Mouse (Mus musculus) embryonic facial prominence, embryonic 15.5 days (tissue): Measurements from ENCODE around the gene Zdhhc7. TPM values are rescaled to one million over a fixed set of nuclear protein-coding genes. Genes with fewer than 3 reads are reported as not detected.

Experiments
- ATAC-seq: fragments of 200-750 bp; cut with Nextera tagmentation; 2 replicates; pipeline ENCODE4 v1.8.0; 2017; ENCODE audit warnings: low read depth, moderate TSS enrichment; ENCODE audit not compliant: insufficient number of reproducible peaks, low FRiP score, low TSS enrichment
- H3K27ac ChIP-seq: fragments of 300-500 bp; sonication (generic); replicated peaks from 2 replicates; pipeline ENCODE4 v1.5.1; 2015; ENCODE audit warnings: mild to moderate bottlenecking, inconsistent platforms
- H3K27me3 ChIP-seq: fragments of 300-500 bp; sonication (generic); 2 replicates; pipeline ENCODE4 v1.6.1; 2015; ENCODE audit warnings: inconsistent platforms
- H3K36me3 ChIP-seq: fragments of 300-500 bp; sonication (generic); 2 replicates; pipeline ENCODE4 v1.6.1; 2015; ENCODE audit warnings: mild to moderate bottlenecking, inconsistent platforms
- H3K4me1 ChIP-seq: fragments of 300-500 bp; sonication (generic); 2 replicates; pipeline ENCODE4 v1.6.1; 2015; ENCODE audit warnings: inconsistent platforms
- H3K4me2 ChIP-seq: fragments of 300-500 bp; sonication (generic); replicated peaks from 2 replicates; pipeline ENCODE4 v1.6.1; 2015; ENCODE audit warnings: mild to moderate bottlenecking, inconsistent platforms
- H3K4me3 ChIP-seq: fragments of 300-500 bp; sonication (generic); replicated peaks from 2 replicates; pipeline ENCODE4 v1.5.1; 2015; ENCODE audit warnings: mild to moderate bottlenecking, inconsistent platforms
- H3K9ac ChIP-seq: fragments of 300-500 bp; sonication (generic); 2 replicates; pipeline ENCODE4 v1.6.1; 2015; ENCODE audit warnings: inconsistent platforms
- H3K9me3 ChIP-seq: fragments of 300-500 bp; sonication (generic); replicated peaks from 2 replicates; pipeline ENCODE4 v1.6.1; 2016; ENCODE audit warnings: inconsistent platforms
- WGBS: fragments of 180-500 bp; shearing (Covaris S2); methylation state at CpG from one replicate; pipeline ENCODE4 v1.1.7; 2015; 5-methylcytosine and 5-hydroxymethylcytosine counted together
- polyA plus RNA-seq: library from polyadenylated mRNA; unstranded; fragments of >200 nt; fragmentation: Nextera tagmentation; extraction: Ambion mirVana; gene quantifications from 2 replicates; pipeline ENCODE4 v1.2.1, GENCODE M21; 2015

Zdhhc7 gene
- polyA plus RNA-seq, 1 experiment from 2014 or later = 31.3 TPM

GRCm38 (mm10) chr8:120113758-120114255 lies 12.5 kb upstream of the Zdhhc7 start, which contains the start of gene 6430548M08Rik:
6430548M08Rik (plus strand) TSS chr8:120114152.
- WGBS = under 1% methylated on average over 60 of the region's 61 CpGs

GRCm38 (mm10) chr8:120113306-120113705 lies 12.0 kb upstream of the Zdhhc7 start:
- WGBS = 2% methylated on average over 10 of the region's 10 CpGs
- Histone ChIP-seq H3K9ac (peak overlapping the region; percentile 18; the same call in 1 of the 2 replicates), H3K4me2 (peak overlapping the region; percentile 98), H3K4me3 (peak overlapping the region; percentile 71), H3K4me1 (peaks cover 18% of the 10 kb centered on the region), H3K9me3 (no peaks in the 10 kb centered on the region), H3K27ac (peak overlapping the region; percentile 78), H3K27me3 (peaks cover 25% of the 10 kb centered on the region), H3K36me3 (no peaks in the 10 kb centered on the region)
- ATAC-seq = peak; percentile 11; the same call in 1 of the 2 replicates

More at GRCm38 (mm10) chr8:120113758-120114255, 12.5 kb upstream of the Zdhhc7 start, which contains the start of gene 6430548M08Rik:
- no peaks in the 10 kb centered on the region for H3K36me3 ChIP-seq
- H3K9me3 ChIP-seq = no peaks in the 10 kb centered on the region
- H3K27ac ChIP-seq = peak within 1 kb of the TSS; percentile 78
- H3K27me3 ChIP-seq = peaks cover 25% of the 10 kb centered on the region
- ATAC-seq = peak; percentile 97
- peak within 1 kb of the TSS; percentile 68 for H3K9ac ChIP-seq
- peak within 1 kb of the TSS; percentile 71 for H3K4me3 ChIP-seq
- H3K4me1 ChIP-seq = peaks cover 18% of the 10 kb centered on the region
- H3K4me2 ChIP-seq = peak within 1 kb of the TSS; percentile 98

- no peak overlapping the region for H3K4me2 ChIP-seq
Observed at GRCm38 (mm10) chr8:120112535-120112934, 11.3 kb upstream of the Zdhhc7 start.

GRCm38 (mm10) chr8:120111382-120111781 lies 10.1 kb upstream of the Zdhhc7 start:
- Histone ChIP-seq H3K27ac (no peak overlapping the region), H3K27me3 (peaks cover 23% of the 10 kb centered on the region), H3K9me3 (no peaks in the 10 kb centered on the region), H3K4me1 (peaks cover 18% of the 10 kb centered on the region), H3K36me3 (no peaks in the 10 kb centered on the region), H3K9ac (no peak overlapping the region), H3K4me3 (no peak overlapping the region), H3K4me2 (no peak overlapping the region)
- 67% methylated on average over 4 of the region's 4 CpGs for WGBS
- no peak for ATAC-seq

More at GRCm38 (mm10) chr8:120112535-120112934, 11.3 kb upstream of the Zdhhc7 start:
- Histone ChIP-seq H3K27me3 (peaks cover 25% of the 10 kb centered on the region), H3K9ac (no peak overlapping the region), H3K27ac (0 out of 2 replicates have a peak overlapping the region, but pooled peaks have one; percentile 39), H3K4me1 (peaks cover 18% of the 10 kb centered on the region), H3K36me3 (no peaks in the 10 kb centered on the region), H3K9me3 (no peaks in the 10 kb centered on the region), H3K4me3 (no peak overlapping the region)
- WGBS = 80% methylated on average over 5 of the region's 5 CpGs
- ATAC-seq = no peak

GRCm38 (mm10) chr8:120110966-120111365 lies 9.7 kb upstream of the Zdhhc7 start:
- no peak for ATAC-seq
- WGBS = 82% methylated on average over 4 of the region's 4 CpGs

GRCm38 (mm10) chr8:120109149-120109548 lies 7.9 kb upstream of the Zdhhc7 start:
- Histone ChIP-seq H3K4me1 (peaks cover 10% of the 10 kb centered on the region), H3K27ac (peak overlapping the region; percentile 25; the same call in 1 of the 2 replicates), H3K27me3 (peaks cover 1% of the 10 kb centered on the region), H3K4me2 (no peak overlapping the region), H3K36me3 (no peaks in the 10 kb centered on the region), H3K9me3 (no peaks in the 10 kb centered on the region), H3K9ac (no peak overlapping the region), H3K4me3 (no peak overlapping the region)
- ATAC-seq = no peak
- 56% methylated on average over 3 of the region's 3 CpGs for WGBS

More at GRCm38 (mm10) chr8:120110966-120111365, 9.7 kb upstream of the Zdhhc7 start:
- no peak overlapping the region for H3K27ac ChIP-seq
- H3K4me3 ChIP-seq = no peak overlapping the region
- no peak overlapping the region for H3K9ac ChIP-seq
- peaks cover 18% of the 10 kb centered on the region for H3K4me1 ChIP-seq
- H3K27me3 ChIP-seq = peaks cover 19% of the 10 kb centered on the region
- H3K9me3 ChIP-seq = no peaks in the 10 kb centered on the region
- H3K36me3 ChIP-seq = no peaks in the 10 kb centered on the region
- H3K4me2 ChIP-seq = no peak overlapping the region

- Histone ChIP-seq H3K4me2 (no peak overlapping the region), H3K4me3 (no peak overlapping the region), H3K4me1 (peaks cover 20% of the 10 kb centered on the region), H3K27ac (no peak overlapping the region), H3K27me3 (no peaks in the 10 kb centered on the region), H3K9me3 (no peaks in the 10 kb centered on the region), H3K36me3 (0 out of 2 replicates have a peak, but pooled peaks cover 5% of the 10 kb centered on the region), H3K9ac (no peak overlapping the region)
- 55% methylated on average over 9 of the region's 9 CpGs for WGBS
- no peak for ATAC-seq
Observed at GRCm38 (mm10) chr8:120104721-120105272, 3.5 kb upstream of the Zdhhc7 start.

GRCm38 (mm10) chr8:120103916-120104315 lies 2.6 kb upstream of the Zdhhc7 start:
- no peak overlapping the region for H3K4me3 ChIP-seq
- H3K27me3 ChIP-seq = no peaks in the 10 kb centered on the region
- H3K4me2 ChIP-seq = no peak overlapping the region
- peak overlapping the region; percentile 48; the same call in 1 of the 2 replicates for H3K27ac ChIP-seq
- H3K36me3 ChIP-seq = 0 out of 2 replicates have a peak, but pooled peaks cover 5% of the 10 kb centered on the region
- H3K4me1 ChIP-seq = peaks cover 26% of the 10 kb centered on the region
- H3K9me3 ChIP-seq = no peaks in the 10 kb centered on the region
- 88% methylated on average over 9 of the region's 9 CpGs for WGBS
- no peak for ATAC-seq
- no peak overlapping the region for H3K9ac ChIP-seq

- H3K27me3 ChIP-seq = no peaks in the 10 kb centered on the region
- peaks cover 30% of the 10 kb centered on the region for H3K4me1 ChIP-seq
- peak overlapping the region; percentile 92 for H3K4me3 ChIP-seq
- 0 out of 2 replicates have a peak, but pooled peaks cover 5% of the 10 kb centered on the region for H3K36me3 ChIP-seq
- peak overlapping the region; percentile 84 for H3K4me2 ChIP-seq
- H3K9ac ChIP-seq = peak overlapping the region; percentile 91
- no peak for ATAC-seq
- H3K27ac ChIP-seq = peak overlapping the region; percentile 94; the same call in 1 of the 2 replicates
- no peaks in the 10 kb centered on the region for H3K9me3 ChIP-seq
- WGBS = 4% methylated on average over 25 of the region's 25 CpGs
Observed at GRCm38 (mm10) chr8:120100388-120101067, 754 bp downstream of the Zdhhc7 start.

- peaks cover 18% of the 10 kb centered on the region for H3K4me1 ChIP-seq
- no peak overlapping the region for H3K9ac ChIP-seq
- H3K9me3 ChIP-seq = no peaks in the 10 kb centered on the region
- H3K36me3 ChIP-seq = peaks cover 19% of the 10 kb centered on the region
- no peak for ATAC-seq
- WGBS = 81% methylated on average over 2 of the region's 2 CpGs
- no peak overlapping the region for H3K27ac ChIP-seq
- no peak overlapping the region for H3K4me2 ChIP-seq
- no peak overlapping the region for H3K4me3 ChIP-seq
- no peaks in the 10 kb centered on the region for H3K27me3 ChIP-seq
Observed at GRCm38 (mm10) chr8:120096486-120096885, 4.8 kb downstream of the Zdhhc7 start.

- Histone ChIP-seq H3K9ac (no peak overlapping the region), H3K4me3 (no peak overlapping the region), H3K36me3 (peaks cover 34% of the 10 kb centered on the region), H3K9me3 (no peaks in the 10 kb centered on the region), H3K27me3 (no peaks in the 10 kb centered on the region), H3K4me1 (peaks cover 10% of the 10 kb centered on the region), H3K4me2 (no peak overlapping the region), H3K27ac (no peak overlapping the region)
- ATAC-seq = no peak
- 79% methylated on average over 10 of the region's 10 CpGs for WGBS
Observed at GRCm38 (mm10) chr8:120094801-120095200, 6.5 kb downstream of the Zdhhc7 start.
